ENCODE assay signal across 10 mouse cellular contexts in genomic region chr9:14839527-14839926, GRCm38 (mm10). TPM values are rescaled to one million over a fixed set of nuclear protein-coding genes. Genes with fewer than 3 reads are reported as not detected.
A peak's percentile ranks its signal among the peaks of the same experiment; 100 is the strongest.
DNase-seq lines count a peak whose midpoint lies in the region; ATAC-seq and TF ChIP-seq lines count a peak whose summit lies in the region.
"Had no signal": no experiment of that assay in that cellular context is flagged by ENCODE, and none has a peak within 500 bp of the region (broad histone marks: within the 10 kb centered on the region; RNA-seq: fewer than 3 reads in every experiment).

No protein-coding gene starts in this region.

- WGBS in forebrain, embryonic 13.5 days: 47% methylated on average over 7 of the region's 7 CpGs

- no peak for TF ChIP-seq CTCF in left cerebral cortex, adult 2 months (IDR thresholded peaks at IDR 0.05)

- peaks cover 19% of the 10 kb centered on the region for H3K36me3 ChIP-seq in forebrain, embryonic 13.5 days (ENCODE audit: poor library complexity, severe bottlenecking)

- peak; percentile 70; the same call in 1 of the 2 replicates for ATAC-seq in forebrain, embryonic 13.5 days

- H3K9me3 ChIP-seq in forebrain, embryonic 13.5 days (replicated peaks): no peaks in the 10 kb centered on the region

- no peak overlapping the region for H3K27ac ChIP-seq in left cerebral cortex, adult 2 months
- H3K27ac ChIP-seq in forebrain, embryonic 13.5 days: no peak overlapping the region
- H3K27ac ChIP-seq: liver, embryonic 14.5 days had no signal

- H3K4me2 ChIP-seq in forebrain, embryonic 13.5 days: no peak overlapping the region

- H3K9ac ChIP-seq in forebrain, embryonic 13.5 days: no peak overlapping the region
- H3K9ac ChIP-seq: liver, embryonic 14.5 days had no signal

- intact Hi-C loops in left cerebral cortex, postnatal 4 days (cut with DNase I): no loop called here
- intact Hi-C loops in left cerebral cortex, adult 2 months (cut with DNase I): no loop called here

- DNase-seq in cerebellum, postnatal 14 days: peak; percentile 34 to 53
- no peak for DNase-seq in cerebellum, adult 11 months
- peak; percentile 74 for DNase-seq in left cerebral cortex, postnatal 4 days
- no peak for DNase-seq in left cerebral cortex, adult 2 months (ENCODE audit: extremely low spot score in 1 of 2, low spot score in 2 of 2)
- DNase-seq in mesoderm, embryonic 11.5 days (ENCODE audit: low read depth, low spot score): peak; percentile 30
- DNase-seq in adipocyte (ENCODE audit: low spot score): no peak
- no peak for DNase-seq in urinary bladder, postnatal 10 days (ENCODE audit: low spot score)

- peaks cover 7% of the 10 kb centered on the region for H3K4me1 ChIP-seq in forebrain, embryonic 13.5 days

- H3K27me3 ChIP-seq in forebrain, embryonic 13.5 days: no peaks in the 10 kb centered on the region

- H3K4me3 ChIP-seq in left cerebral cortex, adult 2 months: no peak overlapping the region
- no peak overlapping the region for H3K4me3 ChIP-seq in forebrain, embryonic 13.5 days

RNA-seq across cellular contexts. Expression of gene Gpr83, which starts 20.5 kb away (rescaled TPM):
- total RNA-seq in left cerebral cortex, postnatal 4 days (2021): 1 to 10 TPM; 1.8 to 2.8 TPM
- total RNA-seq in left cerebral cortex, adult 2 months (2021): 10 to 100 TPM; 20.0 to 23.6 TPM
- polyA plus RNA-seq in forebrain, embryonic 13.5 days (2015; fragmentation: Nextera tagmentation; extraction: Ambion mirVana): 0.45 and 0.49 TPM in 2 replicates
- polyA plus RNA-seq: gonadal fat pad, adult 2 months; liver, embryonic 14.5 days had no signal

RNA-seq across cellular contexts. Expression of gene Ankrd49, which starts 54.9 kb away (rescaled TPM):
- total RNA-seq in left cerebral cortex, postnatal 4 days (2021): 10 to 100 TPM; 17.8 to 22.3 TPM
- 10 to 100 TPM; 12.0 to 14.2 TPM for total RNA-seq in left cerebral cortex, adult 2 months (2021)
- 50.0 and 51.4 TPM in 2 replicates for polyA plus RNA-seq in forebrain, embryonic 13.5 days (2015; fragmentation: Nextera tagmentation; extraction: Ambion mirVana)

RNA-seq across cellular contexts. Expression of gene Mre11a, which starts 55.1 kb away (rescaled TPM):
- 10 to 100 TPM; 13.7 to 16.2 TPM for total RNA-seq in left cerebral cortex, postnatal 4 days (2021)
- 10 to 100 TPM; 14.1 to 16.1 TPM for total RNA-seq in left cerebral cortex, adult 2 months (2021)
- polyA plus RNA-seq in forebrain, embryonic 13.5 days (2015; fragmentation: Nextera tagmentation; extraction: Ambion mirVana): 22.4 and 26.0 TPM in 2 replicates

Comparison
In these comparisons a context has a peak if more than half of its experiments do, and no peak if none do; other contexts are left out.
1. DNase-seq: peak in cerebellum, postnatal 14 days (2 of 2), left cerebral cortex, postnatal 4 days (single experiment) and mesoderm, embryonic 11.5 days (single experiment); none in cerebellum, adult 11 months (single experiment), left cerebral cortex, adult 2 months (0 of 2), adipocyte (single experiment) and urinary bladder, postnatal 10 days (single experiment).
2. RNA of gene Gpr83, which starts 20.5 kb away (total RNA-seq): 20.0 to 23.6 TPM in left cerebral cortex, adult 2 months; 1.8 to 2.8 TPM in left cerebral cortex, postnatal 4 days; every median in the first group is over 4 times any median in the second.